Mouse (Mus musculus): Measurements from ENCODE around the gene Cfap45.

Cfap45 gene

GRCm38 (mm10) chr1:172496030-172496429, 24.6 kb upstream of the Cfap45 start:
- DNase-seq (ENCODE audit: low spot score in 2 of 2), result no peak

GRCm38 (mm10) chr1:172497428-172497827, 23.2 kb upstream of the Cfap45 start:
- DNase-seq (ENCODE audit: low spot score in 2 of 2), result no peak

- no peak for DNase-seq (ENCODE audit: low spot score in 2 of 2)
Observed at GRCm38 (mm10) chr1:172499765-172500441, 20.7 kb upstream of the Cfap45 start, which contains the start of gene Tagln2. Gene Tagln2 (plus strand): TSS chr1:172500047.

- no peak for DNase-seq (ENCODE audit: low spot score in 2 of 2)
Observed at GRCm38 (mm10) chr1:172500451-172501370, 19.9 kb upstream of the Cfap45 start.

- DNase-seq (ENCODE audit: low spot score in 2 of 2), result no peak
Observed at GRCm38 (mm10) chr1:172501371-172502144, 19.0 kb upstream of the Cfap45 start.

GRCm38 (mm10) chr1:172502145-172503110, 18.2 kb upstream of the Cfap45 start:
- no peak for DNase-seq (ENCODE audit: low spot score in 2 of 2)

GRCm38 (mm10) chr1:172503111-172503997, 17.2 kb upstream of the Cfap45 start:
- DNase-seq (ENCODE audit: low spot score in 2 of 2), result no peak

GRCm38 (mm10) chr1:172504756-172505155, 15.8 kb upstream of the Cfap45 start:
- DNase-seq (ENCODE audit: low spot score in 2 of 2), result no peak

- no peak for DNase-seq (ENCODE audit: low spot score in 2 of 2)
Observed at GRCm38 (mm10) chr1:172507001-172507400, 13.6 kb upstream of the Cfap45 start.

GRCm38 (mm10) chr1:172507701-172508100, 12.9 kb upstream of the Cfap45 start:
- no peak for DNase-seq (ENCODE audit: low spot score in 2 of 2)

GRCm38 (mm10) chr1:172508172-172508571, 12.4 kb upstream of the Cfap45 start:
- no peak for DNase-seq (ENCODE audit: low spot score in 2 of 2)

- no peak for DNase-seq (ENCODE audit: low spot score in 2 of 2)
Observed at GRCm38 (mm10) chr1:172509235-172509634, 11.4 kb upstream of the Cfap45 start.

GRCm38 (mm10) chr1:172509983-172510382, 10.6 kb upstream of the Cfap45 start:
- DNase-seq (ENCODE audit: low spot score in 2 of 2), result no peak

- no peak for DNase-seq (ENCODE audit: low spot score in 2 of 2)
Observed at GRCm38 (mm10) chr1:172510421-172510972, 10.1 kb upstream of the Cfap45 start.

- no peak for DNase-seq (ENCODE audit: low spot score in 2 of 2)
Observed at GRCm38 (mm10) chr1:172512962-172513361, 7.6 kb upstream of the Cfap45 start.

- peak in 1 of 2 experiments; percentile 42 for DNase-seq (ENCODE audit: low spot score in 2 of 2)
Observed at GRCm38 (mm10) chr1:172513525-172514212, 6.9 kb upstream of the Cfap45 start.

- DNase-seq (ENCODE audit: low spot score in 2 of 2), result no peak
Observed at GRCm38 (mm10) chr1:172514213-172514529, 6.4 kb upstream of the Cfap45 start.

GRCm38 (mm10) chr1:172514551-172515268, 5.9 kb upstream of the Cfap45 start:
- DNase-seq (ENCODE audit: low spot score in 2 of 2), result no peak
